Mouse (Mus musculus) heart, embryonic 15.5 days (tissue): ENCODE measurements around the gene Panx3. TPM values are rescaled to one million over a fixed set of nuclear protein-coding genes. Genes with fewer than 3 reads are reported as not detected.

Experiments
- ATAC-seq: fragments of 200-750 bp; cut with Nextera tagmentation; replicated peaks from 2 replicates; pipeline ENCODE4 v1.8.0; 2017; ENCODE audit warnings: low read depth, moderate TSS enrichment; ENCODE audit not compliant: insufficient number of reproducible peaks, insufficient read depth, low FRiP score
- H3K27ac ChIP-seq: fragments of 300-500 bp; sonication (generic); 2 replicates; pipeline ENCODE4 v1.5.1; 2015; ENCODE audit warnings: mild to moderate bottlenecking, inconsistent platforms
- H3K27me3 ChIP-seq: fragments of 300-500 bp; sonication (generic); 2 replicates; pipeline ENCODE4 v1.6.1; 2015; ENCODE audit warnings: inconsistent platforms
- H3K36me3 ChIP-seq: fragments of 300-500 bp; sonication (generic); 2 replicates; pipeline ENCODE4 v1.6.1; 2015; ENCODE audit warnings: mild to moderate bottlenecking, inconsistent platforms
- H3K4me1 ChIP-seq: fragments of 300-500 bp; sonication (generic); replicated peaks from 2 replicates; pipeline ENCODE4 v1.6.1; 2015; ENCODE audit warnings: inconsistent platforms
- H3K4me2 ChIP-seq: fragments of 300-500 bp; sonication (generic); 2 replicates; pipeline ENCODE4 v1.6.1; 2015; ENCODE audit warnings: inconsistent platforms, mild to moderate bottlenecking, moderate library complexity
- H3K4me3 ChIP-seq: fragments of 300-500 bp; sonication (generic); 2 replicates; pipeline ENCODE4 v1.5.1; 2015; ENCODE audit warnings: mild to moderate bottlenecking, inconsistent platforms
- H3K9ac ChIP-seq: fragments of 300-500 bp; sonication (generic); 2 replicates; pipeline ENCODE4 v1.6.1; 2015; ENCODE audit warnings: mild to moderate bottlenecking, inconsistent platforms
- H3K9me3 ChIP-seq: fragments of 300-500 bp; sonication (generic); replicated peaks from 2 replicates; pipeline ENCODE4 v1.6.1; 2016; ENCODE audit warnings: inconsistent platforms
- WGBS: fragments of 180-500 bp; shearing (Covaris S2); methylation state at CpG from one replicate; pipeline ENCODE4 v1.1.7; 2015; ENCODE audit warnings: mixed read lengths; 5-methylcytosine and 5-hydroxymethylcytosine counted together
- polyA plus RNA-seq: library from polyadenylated mRNA; unstranded; fragments of >200 nt; fragmentation: Nextera tagmentation; extraction: Ambion mirVana; gene quantifications from 2 replicates; pipeline ENCODE4 v1.2.1, GENCODE M21; 2015

Gene Panx3
- polyA plus RNA-seq, 1 experiment from 2014 or later: 0.08 TPM

DNA sequence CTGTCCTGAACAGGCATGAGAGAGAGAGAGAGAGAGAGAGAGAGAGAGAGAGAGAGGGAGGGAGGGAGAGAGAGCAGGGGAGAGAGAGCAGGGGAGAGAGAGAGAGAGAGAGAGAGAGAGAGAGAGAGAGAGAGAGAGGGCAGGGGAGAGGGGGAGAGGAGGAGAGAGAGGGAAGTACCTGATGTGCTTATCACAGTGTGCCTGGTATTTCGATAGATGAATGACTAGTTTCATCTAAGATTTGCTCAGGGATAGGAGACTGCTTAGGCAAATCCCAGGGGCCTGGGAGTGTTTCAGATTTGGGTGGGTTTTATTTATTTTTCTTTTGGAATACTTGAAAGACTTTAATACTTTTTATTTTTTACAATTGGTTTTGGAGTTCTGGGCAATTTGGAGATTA, 5.8 kb downstream of the Panx3 start:
- no peak overlapping the region for H3K9ac ChIP-seq
- 60% methylated on average over 1 of the region's 1 CpGs for WGBS
- no peak for ATAC-seq
- no peaks in the 10 kb centered on the region for H3K36me3 ChIP-seq
- no peak overlapping the region for H3K4me3 ChIP-seq
- H3K27me3 ChIP-seq: no peaks in the 10 kb centered on the region
- H3K9me3 ChIP-seq: no peaks in the 10 kb centered on the region
- H3K4me1 ChIP-seq: no peaks in the 10 kb centered on the region
- no peak overlapping the region for H3K27ac ChIP-seq
- no peak overlapping the region for H3K4me2 ChIP-seq

DNA sequence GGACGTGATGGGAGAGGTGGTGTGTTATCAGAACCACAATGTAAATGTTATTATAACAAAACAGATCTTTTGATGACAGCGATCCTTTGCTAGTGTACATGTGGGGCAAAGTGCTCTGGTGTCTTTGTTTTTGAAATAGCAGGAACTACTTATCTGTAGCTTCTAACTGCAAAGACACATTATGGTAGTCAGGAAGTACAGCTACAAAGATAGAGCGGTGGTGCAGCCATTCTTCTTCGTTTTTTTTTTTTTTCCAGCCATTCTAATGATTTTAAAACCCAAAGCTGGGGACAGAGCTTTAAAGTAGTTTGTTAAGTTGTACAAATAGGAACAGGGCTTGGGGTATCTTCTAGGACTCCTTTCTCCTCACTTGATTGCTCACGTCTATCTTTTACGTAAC, 9.6 kb downstream of the Panx3 start:
- WGBS: 64% methylated on average over 6 of the region's 6 CpGs
- no peak for ATAC-seq
- peaks cover 1% of the 10 kb centered on the region; the same call in 1 of the 2 replicates for H3K36me3 ChIP-seq
- peaks cover 9% of the 10 kb centered on the region for H3K4me1 ChIP-seq
- no peak overlapping the region for H3K27ac ChIP-seq
- H3K4me3 ChIP-seq: no peak overlapping the region
- H3K27me3 ChIP-seq: no peaks in the 10 kb centered on the region
- H3K9ac ChIP-seq: no peak overlapping the region
- H3K9me3 ChIP-seq: no peaks in the 10 kb centered on the region
- H3K4me2 ChIP-seq: no peak overlapping the region

- Histone ChIP-seq H3K9me3 (no peaks in the 10 kb centered on the region), H3K27me3 (no peaks in the 10 kb centered on the region), H3K9ac (peak within 1 kb of the TSS; percentile 81), H3K4me2 (peak within 1 kb of the TSS; percentile 87), H3K4me1 (peaks cover 13% of the 10 kb centered on the region), H3K27ac (peak within 1 kb of the TSS; percentile 92), H3K4me3 (peak within 1 kb of the TSS; percentile 90), H3K36me3 (peaks cover 24% of the 10 kb centered on the region)
- ATAC-seq: peak; percentile 86
- under 1% methylated on average over 36 of the region's 36 CpGs for WGBS
Observed at GRCm38 (mm10) chr9:37656931-37657481, 12.0 kb downstream of the Panx3 start, which contains the start of gene Tbrg1. Gene Tbrg1 (minus strand): TSS chr9:37657312.

- Histone ChIP-seq H3K4me2 (peak overlapping the region; percentile 87), H3K9me3 (no peaks in the 10 kb centered on the region), H3K27me3 (no peaks in the 10 kb centered on the region), H3K27ac (peak overlapping the region; percentile 92), H3K36me3 (peaks cover 27% of the 10 kb centered on the region), H3K4me3 (peak overlapping the region; percentile 90), H3K9ac (peak overlapping the region; percentile 81), H3K4me1 (peaks cover 13% of the 10 kb centered on the region)
- ATAC-seq: peak; percentile 18; the same call in 1 of the 2 replicates
- WGBS: under 1% methylated on average over 10 of the region's 10 CpGs
Observed at GRCm38 (mm10) chr9:37656439-37656881, 12.6 kb downstream of the Panx3 start.

DNA sequence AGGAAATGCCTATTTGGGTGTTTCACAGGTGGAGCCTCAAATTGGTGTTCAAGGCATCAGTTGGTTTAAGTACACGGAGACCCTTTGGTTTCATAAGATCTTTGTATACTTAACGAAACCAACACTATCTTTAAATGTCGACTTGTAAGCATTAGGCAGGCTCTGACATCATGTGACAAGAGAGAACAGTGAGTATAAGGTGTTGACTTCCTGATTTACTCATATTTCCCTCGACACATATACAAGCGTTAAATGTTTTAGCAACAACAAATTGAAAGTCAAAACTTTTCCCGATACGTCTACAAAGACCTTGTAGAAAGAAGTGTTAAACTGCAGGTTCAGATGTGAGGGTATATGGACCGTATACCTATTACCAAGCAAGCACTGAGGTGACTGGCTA, 13.1 kb downstream of the Panx3 start:
- Histone ChIP-seq H3K9ac (peak overlapping the region; percentile 81; the same call in 1 of the 2 replicates), H3K36me3 (peaks cover 32% of the 10 kb centered on the region), H3K9me3 (no peaks in the 10 kb centered on the region), H3K4me3 (peak overlapping the region; percentile 90), H3K4me2 (peak overlapping the region; percentile 87), H3K27ac (no peak overlapping the region), H3K4me1 (peaks cover 13% of the 10 kb centered on the region), H3K27me3 (no peaks in the 10 kb centered on the region)
- no peak for ATAC-seq
- 40% methylated on average over 8 of the region's 8 CpGs for WGBS

DNA sequence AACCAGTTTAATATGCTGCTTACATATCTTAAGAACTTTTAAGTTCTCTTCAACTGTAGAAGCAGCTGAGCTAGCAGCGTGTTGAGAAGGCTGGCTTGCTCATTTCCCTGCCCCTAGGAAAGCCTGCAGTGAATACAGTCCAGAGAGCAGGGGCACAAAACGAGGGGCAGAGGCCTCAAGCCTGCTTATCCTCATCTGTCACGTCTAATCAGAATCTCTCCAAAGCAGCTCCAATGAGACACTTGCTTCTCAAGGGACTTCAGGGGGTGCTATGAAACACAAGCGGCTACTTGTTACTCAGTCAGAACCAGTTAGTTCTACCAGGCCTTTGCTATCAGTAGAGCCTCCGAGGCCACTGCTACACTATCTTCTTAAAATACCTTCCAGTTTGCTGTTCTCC, 15.2 kb downstream of the Panx3 start:
- Histone ChIP-seq H3K9ac (no peak overlapping the region), H3K4me1 (peaks cover 13% of the 10 kb centered on the region), H3K9me3 (no peaks in the 10 kb centered on the region), H3K4me3 (no peak overlapping the region), H3K4me2 (no peak overlapping the region), H3K27ac (no peak overlapping the region), H3K36me3 (peaks cover 52% of the 10 kb centered on the region), H3K27me3 (no peaks in the 10 kb centered on the region)
- WGBS: 38% methylated on average over 5 of the region's 5 CpGs
- ATAC-seq: no peak

GRCm38 (mm10) chr9:37650639-37651038, 18.4 kb downstream of the Panx3 start:
- Histone ChIP-seq H3K9me3 (no peaks in the 10 kb centered on the region), H3K4me1 (peaks cover 7% of the 10 kb centered on the region), H3K4me2 (no peak overlapping the region), H3K4me3 (no peak overlapping the region), H3K27ac (no peak overlapping the region), H3K9ac (no peak overlapping the region), H3K27me3 (no peaks in the 10 kb centered on the region), H3K36me3 (peaks cover 66% of the 10 kb centered on the region)
- ATAC-seq: no peak
- WGBS: 94% methylated on average over 5 of the region's 5 CpGs

- no peak overlapping the region for H3K9ac ChIP-seq
- H3K4me2 ChIP-seq: no peak overlapping the region
- H3K27me3 ChIP-seq: no peaks in the 10 kb centered on the region
- H3K36me3 ChIP-seq: peaks cover 37% of the 10 kb centered on the region
- H3K27ac ChIP-seq: no peak overlapping the region
- H3K4me1 ChIP-seq: no peaks in the 10 kb centered on the region
- no peaks in the 10 kb centered on the region for H3K9me3 ChIP-seq
- no peak for ATAC-seq
- WGBS: 71% methylated on average over 3 of the region's 3 CpGs
- no peak overlapping the region for H3K4me3 ChIP-seq
Observed at GRCm38 (mm10) chr9:37646246-37646645, 22.8 kb downstream of the Panx3 start.

GRCm38 (mm10) chr9:37638721-37639120, 30.3 kb downstream of the Panx3 start:
- no peak overlapping the region for H3K27ac ChIP-seq
- 75% methylated on average over 3 of the region's 3 CpGs for WGBS

GRCm38 (mm10) chr9:37636800-37637542, 32.1 kb downstream of the Panx3 start:
- H3K4me1 ChIP-seq: no peaks in the 10 kb centered on the region

More at GRCm38 (mm10) chr9:37638721-37639120, 30.3 kb downstream of the Panx3 start:
- ATAC-seq: no peak
- H3K27me3 ChIP-seq: no peaks in the 10 kb centered on the region
- H3K9me3 ChIP-seq: no peaks in the 10 kb centered on the region
- H3K4me2 ChIP-seq: no peak overlapping the region
- H3K9ac ChIP-seq: no peak overlapping the region
- no peaks in the 10 kb centered on the region for H3K4me1 ChIP-seq
- H3K36me3 ChIP-seq: no peaks in the 10 kb centered on the region
- H3K4me3 ChIP-seq: no peak overlapping the region

DNA sequence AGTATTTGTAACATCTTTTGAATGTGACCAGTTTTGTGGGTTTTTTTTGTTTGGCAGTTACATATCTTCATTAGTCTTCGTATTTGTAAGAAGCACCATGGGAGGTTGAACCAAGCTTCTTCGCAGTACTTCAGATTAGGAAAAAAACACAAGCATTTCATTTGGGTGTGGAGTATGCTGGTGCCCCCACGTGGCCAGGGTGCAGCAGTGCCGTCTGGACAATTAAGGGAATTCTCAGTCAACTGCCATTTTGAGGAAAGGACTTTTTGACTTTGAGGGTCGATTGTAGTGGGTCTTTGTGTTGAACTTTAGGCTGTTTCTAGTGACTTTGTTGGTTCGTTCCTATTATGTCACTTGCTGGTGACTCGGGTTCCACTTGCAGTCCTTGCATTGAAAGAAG, 32.7 kb downstream of the Panx3 start:
- H3K27me3 ChIP-seq: no peaks in the 10 kb centered on the region
- H3K4me2 ChIP-seq: no peak overlapping the region
- no peaks in the 10 kb centered on the region for H3K36me3 ChIP-seq
- no peaks in the 10 kb centered on the region for H3K4me1 ChIP-seq
- H3K27ac ChIP-seq: no peak overlapping the region
- H3K4me3 ChIP-seq: no peak overlapping the region
- WGBS: 15% methylated on average over 7 of the region's 7 CpGs
- H3K9me3 ChIP-seq: no peaks in the 10 kb centered on the region
- H3K9ac ChIP-seq: no peak overlapping the region
- ATAC-seq: no peak

More at GRCm38 (mm10) chr9:37636800-37637542, 32.1 kb downstream of the Panx3 start:
- no peak overlapping the region for H3K4me3 ChIP-seq
- H3K27me3 ChIP-seq: no peaks in the 10 kb centered on the region
- ATAC-seq: no peak
- WGBS: 41% methylated on average over 6 of the region's 6 CpGs
- no peak overlapping the region for H3K9ac ChIP-seq
- no peak overlapping the region for H3K27ac ChIP-seq
- H3K4me2 ChIP-seq: no peak overlapping the region
- no peaks in the 10 kb centered on the region for H3K9me3 ChIP-seq
- no peaks in the 10 kb centered on the region for H3K36me3 ChIP-seq
